Mouse (Mus musculus) mature B cell (primary cell): ENCODE measurements around the gene Trpm4.
"Not testable (repeated sequence)": the region's sequence is repeated elsewhere in the genome, so short reads cannot be mapped to it uniquely, and the experiment has no call there.

ENCODE experiments used
- in situ Hi-C: fragments of 300-500 bp; cut with MboI; formaldehyde crosslinking; loops from 2 replicates; pipeline ENCODE4 v1.14.3; 2019

The Trpm4 gene

DNA sequence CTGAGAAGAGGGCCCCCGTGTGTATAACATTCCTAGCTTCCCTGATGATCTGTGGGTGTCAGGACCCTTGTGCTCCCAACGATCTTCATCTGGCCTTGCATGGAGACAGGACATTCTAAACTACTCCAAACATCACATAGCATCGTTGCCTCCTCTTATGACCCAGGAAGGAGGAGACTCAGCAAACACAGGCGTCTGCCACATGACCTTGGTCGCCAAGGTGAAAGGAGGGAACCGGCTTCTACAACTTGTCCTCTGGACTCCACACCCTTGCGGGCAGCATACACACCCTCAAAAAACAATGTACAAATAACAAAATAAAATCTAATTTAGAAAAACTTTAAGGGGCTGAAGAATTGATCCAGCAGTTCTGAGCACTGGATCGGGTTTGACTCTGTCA lies 21.6 kb downstream of the Trpm4 start:
- in situ Hi-C loops, result no loop called here

DNA sequence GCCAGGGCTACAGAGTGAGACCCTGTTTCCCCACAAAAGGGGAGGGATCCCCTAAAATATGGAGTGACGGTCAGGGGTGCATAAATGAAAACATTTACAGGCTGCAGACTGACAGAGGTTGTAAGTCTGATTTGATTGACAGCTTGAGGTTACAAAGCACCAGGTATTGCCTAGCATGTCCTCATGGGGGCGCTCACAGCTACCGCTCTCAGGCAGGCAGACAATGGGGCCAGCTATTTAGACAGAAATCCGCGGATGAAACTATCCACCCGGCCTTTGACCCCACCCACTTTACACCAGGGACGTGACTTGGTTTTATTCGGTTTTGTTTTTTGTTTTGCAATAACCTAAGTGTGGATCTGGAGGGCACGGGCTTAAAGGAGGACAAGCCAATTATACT lies 24.1 kb downstream of the Trpm4 start:
- in situ Hi-C loops, result no loop called here

GRCm38 (mm10) chr7:45308551-45309240 lies 24.9 kb downstream of the Trpm4 start:
- in situ Hi-C loops, result no loop called here

- in situ Hi-C loops, result no loop called here
Observed at GRCm38 (mm10) chr7:45305275-45305674, 28.3 kb downstream of the Trpm4 start.

DNA sequence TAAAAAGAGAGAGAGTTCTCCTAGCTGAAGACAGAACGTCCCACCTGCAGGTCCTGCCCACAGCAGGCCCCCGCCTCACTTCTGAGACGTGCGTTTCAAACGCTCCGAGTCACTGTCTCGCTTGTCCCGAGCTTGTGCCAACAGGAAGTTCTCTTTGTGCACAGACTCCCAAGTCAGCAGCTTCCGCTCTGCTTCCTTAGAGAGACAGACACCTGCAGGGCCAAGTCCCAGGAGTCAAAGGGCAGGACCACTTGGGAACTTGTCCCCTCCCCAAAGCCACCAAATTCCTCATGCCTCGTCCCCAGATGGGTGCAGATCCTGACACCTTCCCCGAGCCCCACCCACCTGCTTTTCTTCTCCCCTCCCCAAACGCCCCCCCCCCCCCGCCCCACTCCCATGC lies 28.7 kb downstream of the Trpm4 start:
- in situ Hi-C loops, result no loop called here

- in situ Hi-C loops, result no loop called here
Observed at GRCm38 (mm10) chr7:45302626-45303025, 31.0 kb downstream of the Trpm4 start.

GRCm38 (mm10) chr7:45300270-45300669 lies 33.3 kb downstream of the Trpm4 start:
- in situ Hi-C loops, result no loop called here

DNA sequence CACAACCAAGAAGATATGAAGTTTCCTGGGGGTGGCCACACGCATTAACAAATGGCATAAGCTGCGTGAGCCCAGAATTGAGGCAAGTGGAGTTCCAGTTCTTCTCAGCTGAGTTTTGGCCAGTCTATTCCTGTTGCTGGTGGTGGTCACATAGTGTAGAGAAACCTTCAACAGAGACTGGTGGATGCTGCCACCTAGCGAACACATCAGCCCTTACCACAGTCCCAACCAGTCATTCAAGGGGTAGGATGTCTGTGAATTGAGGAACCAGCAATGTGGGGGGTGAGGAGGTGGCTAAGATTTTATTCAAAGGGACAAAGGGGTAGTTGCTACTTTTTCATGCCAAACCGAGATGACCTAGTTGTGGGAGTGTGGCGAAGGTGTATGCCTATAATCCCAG lies 33.8 kb downstream of the Trpm4 start:
- in situ Hi-C loops, result no loop called here

GRCm38 (mm10) chr7:45297563-45297962 lies 36.0 kb downstream of the Trpm4 start:
- in situ Hi-C loops, result no loop called here

- in situ Hi-C loops, result no loop called here
Observed at GRCm38 (mm10) chr7:45296626-45297025, 37.0 kb downstream of the Trpm4 start.

DNA sequence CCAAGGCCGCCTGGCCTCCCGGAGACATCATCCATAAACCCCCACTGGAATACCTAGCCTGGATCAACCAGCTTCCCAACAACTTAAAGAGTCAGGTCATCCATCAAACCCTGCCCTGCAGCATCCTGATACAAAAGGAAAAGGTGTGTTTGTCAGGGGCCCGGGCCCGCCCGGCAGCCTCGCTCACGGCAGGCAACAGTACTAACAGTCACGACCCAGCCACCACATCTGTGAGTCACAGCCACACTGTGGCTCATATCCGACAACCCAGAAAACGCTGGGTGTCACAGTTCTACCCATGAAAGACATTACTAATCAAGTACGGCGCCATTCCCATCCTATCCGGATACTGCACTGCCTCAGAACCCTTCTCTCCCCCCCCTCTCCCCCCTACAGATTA lies 47.1 kb downstream of the Trpm4 start:
- in situ Hi-C loops, result no loop called here

GRCm38 (mm10) chr7:45277136-45277760 lies 56.3 kb downstream of the Trpm4 start, which contains the start of gene Slc6a21:
Slc6a21 (plus strand) TSS chr7:45277513.
- in situ Hi-C loops, result no loop called here

- in situ Hi-C loops, result no loop called here
Observed at GRCm38 (mm10) chr7:45273672-45274071, 59.9 kb downstream of the Trpm4 start.

DNA sequence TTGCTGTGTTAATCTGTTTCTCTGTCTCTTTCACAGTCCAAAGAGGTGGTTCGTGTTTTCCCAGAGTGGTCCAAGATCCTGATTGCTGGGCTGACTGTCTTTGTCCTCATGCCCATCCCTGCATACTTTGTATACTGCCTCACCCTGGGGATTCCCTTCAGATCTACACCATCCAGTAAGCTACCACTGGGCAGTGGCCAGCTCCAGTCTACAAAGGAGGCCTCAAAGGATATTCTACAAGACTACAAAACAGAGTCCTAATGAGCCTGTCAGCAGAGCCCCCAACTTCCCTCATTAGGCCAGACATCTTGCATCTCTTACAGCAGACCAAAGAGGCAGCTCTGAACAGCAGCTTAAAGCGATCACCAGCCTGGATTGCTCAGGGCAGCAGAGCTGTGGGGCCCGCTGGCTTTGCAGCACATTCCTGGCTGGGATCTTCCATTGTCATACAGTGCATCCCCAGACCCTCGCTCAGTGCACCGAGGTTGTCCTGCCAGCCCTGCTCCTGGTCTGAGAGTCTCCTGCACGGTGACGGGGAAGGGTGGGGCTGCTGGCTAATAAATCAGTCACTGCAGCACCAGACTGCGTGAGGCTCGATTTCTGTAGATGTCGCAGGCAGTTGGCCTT lies 60.7 kb downstream of the Trpm4 start:
- in situ Hi-C loops, result no loop called here

- in situ Hi-C loops, result no loop called here
Observed at GRCm38 (mm10) chr7:45265518-45265917, 68.1 kb downstream of the Trpm4 start.

DNA sequence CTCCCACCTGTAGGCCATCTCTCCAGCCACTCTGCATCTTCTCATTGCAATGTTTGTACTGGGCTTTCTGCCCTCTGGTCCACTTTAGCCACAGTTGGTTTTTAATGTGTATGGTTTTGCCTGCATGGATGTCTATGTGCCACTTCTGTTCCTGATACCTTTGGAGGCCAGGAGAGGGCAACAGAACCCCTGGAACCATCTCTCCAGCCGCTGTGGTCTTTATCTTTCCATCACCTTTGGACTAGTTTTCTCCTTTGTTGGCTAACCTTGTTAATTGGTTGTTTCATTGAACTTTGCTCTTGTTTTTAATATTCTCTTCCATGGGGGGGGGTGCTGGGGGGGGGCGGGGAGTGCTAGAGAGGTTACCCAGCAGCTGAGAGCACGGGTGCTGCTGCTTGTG lies 69.2 kb downstream of the Trpm4 start:
- in situ Hi-C loops, result no loop called here

- in situ Hi-C loops, result no loop called here
Observed at GRCm38 (mm10) chr7:45263006-45263607, 70.5 kb downstream of the Trpm4 start.

DNA sequence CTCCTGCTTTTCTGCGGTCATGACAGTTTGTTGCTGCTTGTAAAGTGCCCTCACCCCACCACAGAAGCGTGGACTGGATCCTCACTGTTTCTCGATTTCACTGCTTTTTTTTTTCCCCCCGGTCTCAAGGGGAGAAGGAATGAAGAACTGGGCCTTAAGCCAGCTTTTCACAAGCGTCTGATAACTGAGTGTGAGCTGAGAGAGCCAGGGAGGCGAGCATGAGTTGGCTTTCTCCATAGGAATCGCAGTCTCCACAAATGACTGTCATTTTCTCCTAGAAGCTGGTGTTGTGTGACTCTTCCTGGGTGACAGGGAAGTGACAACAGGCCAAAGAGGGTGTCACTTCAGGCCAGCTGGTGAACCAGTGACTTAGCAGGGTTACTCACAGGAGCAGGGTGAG lies 71.3 kb downstream of the Trpm4 start:
- in situ Hi-C loops, result no loop called here

DNA sequence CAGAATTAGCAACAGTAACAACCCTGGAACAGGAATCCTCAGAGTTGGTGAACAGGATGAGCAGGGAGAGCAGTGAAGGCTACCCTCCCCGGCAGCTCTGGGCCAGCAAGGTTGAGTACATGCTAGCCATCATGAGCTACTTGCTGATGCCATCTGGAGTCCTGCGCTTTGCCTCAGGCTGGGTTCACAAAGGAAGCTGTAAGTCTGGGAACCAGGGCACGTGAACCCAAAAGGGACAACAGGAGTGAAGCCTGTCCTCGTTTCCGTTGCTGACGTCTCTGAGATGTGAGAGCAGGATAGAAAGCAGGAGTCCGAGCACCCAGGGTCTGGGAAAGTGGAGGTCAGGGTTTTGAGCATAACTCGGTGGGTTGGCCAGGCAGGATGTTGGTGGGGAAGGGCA lies 74.3 kb downstream of the Trpm4 start:
- in situ Hi-C loops, result no loop called here

DNA sequence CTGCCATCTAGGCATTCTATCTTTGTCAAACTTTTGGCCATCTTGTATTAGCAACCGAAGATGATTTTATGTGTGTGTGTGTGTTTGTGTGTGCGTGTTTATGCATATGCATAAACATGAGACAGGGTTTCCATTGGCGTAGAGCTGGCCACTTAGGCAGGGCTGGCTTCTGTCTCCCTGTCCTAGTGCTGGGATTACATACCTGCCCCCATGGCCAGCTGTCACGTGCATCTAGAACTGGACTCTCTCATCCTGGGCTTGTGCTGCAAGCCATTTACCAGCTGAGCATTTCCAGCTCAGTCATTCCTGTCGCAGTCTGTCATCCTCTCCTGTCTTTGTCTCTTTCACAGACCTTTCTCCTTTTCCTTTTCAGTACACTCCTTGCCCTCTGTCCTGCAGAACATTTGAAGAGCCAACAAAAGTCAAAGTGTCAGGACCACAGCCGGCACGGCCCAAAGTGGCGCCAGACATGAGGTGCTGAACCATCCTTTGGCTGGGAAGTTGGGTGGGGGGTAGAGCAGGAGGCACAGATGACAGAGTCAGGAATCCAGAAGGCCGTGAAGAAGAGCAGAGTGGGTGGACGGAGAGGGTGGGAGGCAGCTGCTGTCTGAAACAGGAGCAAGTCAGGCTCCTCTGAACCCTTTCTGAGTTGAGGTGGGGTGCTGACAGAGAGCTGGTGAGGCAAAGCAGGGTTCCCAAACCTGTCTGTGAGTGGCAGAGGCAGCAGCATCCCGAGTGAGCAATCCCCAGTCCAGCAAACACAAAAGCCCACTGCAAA lies 76.3 kb downstream of the Trpm4 start:
- in situ Hi-C loops, result no loop called here

DNA sequence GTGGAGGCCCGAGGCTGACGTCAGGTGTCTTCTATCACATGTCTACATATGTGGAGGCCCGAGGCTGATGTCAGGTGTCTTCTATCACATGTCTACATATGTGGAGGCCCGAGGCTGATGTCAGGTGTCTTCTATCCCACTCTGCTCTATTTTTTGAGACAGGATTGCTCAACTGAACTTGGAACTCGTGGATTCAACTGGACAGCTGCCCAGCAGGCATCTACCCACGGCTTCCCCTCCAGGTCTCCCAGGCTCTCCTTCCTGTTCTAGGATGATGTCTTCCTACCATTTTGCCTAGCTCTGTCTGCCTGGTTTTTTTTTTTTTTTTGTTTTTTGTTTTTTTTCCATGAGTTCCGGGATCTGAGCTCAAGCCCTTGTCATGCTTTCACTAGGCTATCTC lies 77.8 kb downstream of the Trpm4 start:
- in situ Hi-C loops, result not testable (repeated sequence)

DNA sequence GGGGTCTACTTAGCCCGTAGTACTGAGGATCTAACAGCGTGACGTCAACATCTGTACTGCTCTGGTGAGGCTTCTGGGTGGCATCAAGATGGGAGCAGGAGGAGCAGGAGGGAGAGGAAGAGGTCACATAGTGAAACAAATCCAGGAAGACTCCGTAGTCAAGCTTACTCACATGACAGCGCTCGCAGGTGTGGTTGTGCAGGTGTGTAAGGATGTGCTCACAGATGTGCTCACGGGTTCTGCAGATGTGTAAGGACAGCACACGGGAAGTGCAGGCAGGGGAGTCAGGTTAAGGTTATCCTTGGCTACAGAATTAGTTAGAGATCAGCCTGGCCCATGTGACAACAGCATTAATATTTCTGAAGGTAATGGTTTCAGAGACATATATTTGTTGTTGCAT lies 79.8 kb downstream of the Trpm4 start:
- in situ Hi-C loops, result no loop called here
